Mouse (Mus musculus) gastrocnemius, adult 18-20 months (tissue): ENCODE measurements around the gene Bet1l. TPM values are rescaled to one million over a fixed set of nuclear protein-coding genes. Genes with fewer than 3 reads are reported as not detected.
A peak's percentile ranks its signal among the peaks of the same experiment; 100 is the strongest.
"Not testable (repeated sequence)": the region's sequence is repeated elsewhere in the genome, so short reads cannot be mapped to it uniquely, and the experiment has no call there.

Source experiments
- DNase-seq: peaks from one replicate; pipeline ENCODE4 v3.0.0; 2021; ENCODE audit warnings: low spot score
- long read RNA-seq, 2 experiments: library from polyadenylated mRNA; stranded (forward); transcript quantifications; one replicate each; pipeline ENCODE4 v2.0.0; 2021
- total RNA-seq, 2 experiments: library from RNA; stranded (reverse); gene quantifications; 2 replicates each; pipeline ENCODE4 v1.2.3; 2021

Bet1l gene
- total RNA-seq = 1 to 10 TPM; 5.0 to 6.1 TPM
- long read RNA-seq, experiment 1, transcript Bet1l-201 (4 exons, 2,268 nt) = major isoform, 16 of 18 reads
- long read RNA-seq, experiment 1, partial matches to known transcripts = 2 of 18 reads
- long read RNA-seq, experiment 1, other reads (novel, unspliced or antisense) = 0 of 18 reads
- long read RNA-seq, experiment 2, transcript Bet1l-201 (4 exons, 2,268 nt) = major isoform, 8 of 11 reads
- long read RNA-seq, experiment 2, partial matches to known transcripts = 0 of 11 reads
- long read RNA-seq, experiment 2, other reads (novel, unspliced or antisense) = 3 of 11 reads

- no peak for DNase-seq
These were observed at the start of gene Bet1l for GRCm38 (mm10) chr7:140857550-140858505. Gene Bet1l (minus strand): TSS chr7:140857577.

- no peak for DNase-seq
These were observed 49.8 kb upstream of the Bet1l start for GRCm38 (mm10) chr7:140907131-140907530.

GRCm38 (mm10) chr7:140905642-140906081 lies 48.3 kb upstream of the Bet1l start:
- no peak for DNase-seq

DNA sequence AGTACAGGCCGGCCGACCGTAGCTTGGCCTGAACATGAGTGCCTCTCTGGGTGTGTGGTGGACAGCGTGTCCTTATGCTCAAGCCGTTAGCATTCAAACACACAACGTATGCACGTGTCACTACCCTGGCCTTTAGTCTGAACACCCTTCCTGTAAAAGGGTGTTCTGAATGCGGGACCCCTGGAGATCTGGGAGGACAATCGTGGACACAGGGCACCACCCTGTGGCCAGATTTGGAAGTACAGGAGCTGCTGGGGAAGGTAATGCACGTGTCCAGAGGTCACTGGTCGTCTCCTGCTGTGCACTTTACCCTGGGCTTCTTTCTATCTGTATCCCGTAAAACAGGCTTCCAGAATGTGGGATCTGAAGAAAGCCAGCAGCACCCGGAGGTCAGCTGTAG lies 45.8 kb upstream of the Bet1l start:
- DNase-seq = peak; percentile 83

DNA sequence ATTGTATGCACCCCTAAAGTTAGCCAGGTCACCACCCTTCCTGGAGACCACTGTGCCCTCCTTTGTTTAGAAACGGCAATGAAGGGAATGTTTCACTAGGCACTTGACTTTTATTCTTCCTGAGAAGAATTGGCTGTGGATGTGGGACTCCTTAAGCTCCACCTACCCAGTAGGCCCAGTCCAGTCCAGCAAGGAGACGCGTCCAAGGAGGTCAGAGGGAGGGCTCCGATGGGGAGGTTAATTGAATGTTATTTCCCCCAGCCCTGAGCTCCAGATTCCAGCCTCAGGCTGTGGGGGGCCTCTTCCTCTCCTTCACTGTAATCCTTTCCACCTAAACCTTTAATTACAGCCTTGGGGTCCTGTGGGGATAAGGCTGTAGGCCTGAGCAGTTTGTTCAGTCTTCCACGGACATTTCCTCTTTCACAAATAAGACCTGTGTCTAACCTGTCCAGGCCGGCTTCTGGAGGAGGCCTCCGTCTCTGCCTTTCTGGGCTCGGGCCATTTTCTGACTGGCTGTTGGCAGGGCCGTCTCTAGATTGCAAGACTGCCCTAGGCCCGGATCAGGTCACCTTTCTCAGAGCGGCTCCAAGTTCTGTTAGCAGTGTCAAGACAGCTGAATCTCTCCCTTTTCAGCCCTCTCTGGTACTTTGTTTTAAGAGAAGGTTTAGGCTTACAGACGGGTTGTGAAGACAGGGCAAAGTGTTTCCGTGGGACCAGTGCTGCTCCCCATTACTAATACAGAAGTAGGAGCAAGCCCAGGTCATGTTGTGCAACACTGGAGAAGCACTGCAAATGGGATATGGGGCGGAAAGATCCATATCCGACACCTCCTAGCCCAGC lies 44.9 kb upstream of the Bet1l start:
- DNase-seq = peak; percentile 80

- peak; percentile 80 for DNase-seq
These were observed 42.8 kb upstream of the Bet1l start, which contains the start of gene Cox8b for GRCm38 (mm10) chr7:140900220-140900619. Gene Cox8b (minus strand): TSS chr7:140900446.

GRCm38 (mm10) chr7:140899121-140899520 lies 41.7 kb upstream of the Bet1l start:
- peak; percentile 15 for DNase-seq

- peak; percentile 7 for DNase-seq
These were observed 40.5 kb upstream of the Bet1l start for GRCm38 (mm10) chr7:140897863-140898262.

DNA sequence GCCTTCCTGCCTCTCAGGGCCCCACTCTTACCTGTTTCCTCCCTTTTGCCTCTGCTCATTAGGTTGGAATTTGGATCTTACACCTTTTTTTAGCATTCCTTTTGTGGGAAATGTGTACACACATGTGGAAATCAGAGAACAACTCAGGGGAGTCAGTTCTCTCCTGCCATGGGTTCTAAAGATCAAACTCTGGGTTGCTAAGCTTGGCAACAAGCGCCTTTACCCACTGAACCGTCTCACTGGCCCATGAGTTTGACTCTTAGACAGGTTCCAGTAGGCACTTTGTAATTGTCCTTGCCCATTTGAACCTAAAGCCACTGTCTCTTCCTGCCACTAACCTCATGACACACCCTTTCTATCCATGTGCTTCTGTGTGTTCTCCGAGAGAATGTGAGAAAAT lies 37.2 kb upstream of the Bet1l start:
- no peak for DNase-seq

DNA sequence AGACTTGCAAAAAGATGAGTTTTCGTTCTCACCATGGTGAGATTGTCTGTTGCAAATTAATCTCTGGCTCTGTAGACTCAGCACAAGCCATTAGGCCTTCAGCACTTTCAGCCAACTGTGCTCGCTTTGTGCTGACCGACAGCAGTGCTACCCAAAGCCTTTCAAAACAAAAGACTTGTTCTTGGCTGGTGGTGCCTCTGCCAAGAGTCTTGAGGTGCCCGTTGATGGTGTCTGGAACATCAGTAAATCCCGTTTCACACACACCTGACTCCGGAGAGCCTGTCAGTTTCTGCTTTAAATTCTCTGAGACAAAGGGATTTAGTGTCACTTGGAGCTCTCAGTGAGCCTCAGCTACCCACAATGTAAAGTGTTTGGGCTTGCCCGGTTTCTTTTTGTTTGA lies 36.7 kb upstream of the Bet1l start:
- no peak for DNase-seq

DNA sequence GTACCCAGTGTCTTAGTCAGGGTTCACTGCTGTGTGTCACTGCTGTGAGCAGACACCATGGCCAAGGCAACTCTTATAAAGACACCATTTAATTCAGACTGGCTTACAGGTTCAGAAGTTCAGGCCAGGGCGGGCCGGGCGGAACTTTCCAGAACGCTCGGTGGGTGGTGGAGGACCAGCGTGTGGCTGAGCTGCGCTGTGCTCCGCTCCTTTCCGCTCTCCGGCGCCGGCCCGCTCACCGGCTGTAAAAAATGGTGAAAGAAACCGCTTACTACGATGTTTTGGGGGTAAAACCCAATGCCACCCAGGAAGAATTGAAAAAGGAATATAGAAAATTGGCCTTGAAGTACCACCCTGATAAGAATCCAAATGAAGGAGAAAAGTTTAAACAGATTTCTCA lies 33.3 kb upstream of the Bet1l start:
- DNase-seq = not testable (repeated sequence)

GRCm38 (mm10) chr7:140882469-140882803 lies 25.1 kb upstream of the Bet1l start:
- DNase-seq = no peak

DNA sequence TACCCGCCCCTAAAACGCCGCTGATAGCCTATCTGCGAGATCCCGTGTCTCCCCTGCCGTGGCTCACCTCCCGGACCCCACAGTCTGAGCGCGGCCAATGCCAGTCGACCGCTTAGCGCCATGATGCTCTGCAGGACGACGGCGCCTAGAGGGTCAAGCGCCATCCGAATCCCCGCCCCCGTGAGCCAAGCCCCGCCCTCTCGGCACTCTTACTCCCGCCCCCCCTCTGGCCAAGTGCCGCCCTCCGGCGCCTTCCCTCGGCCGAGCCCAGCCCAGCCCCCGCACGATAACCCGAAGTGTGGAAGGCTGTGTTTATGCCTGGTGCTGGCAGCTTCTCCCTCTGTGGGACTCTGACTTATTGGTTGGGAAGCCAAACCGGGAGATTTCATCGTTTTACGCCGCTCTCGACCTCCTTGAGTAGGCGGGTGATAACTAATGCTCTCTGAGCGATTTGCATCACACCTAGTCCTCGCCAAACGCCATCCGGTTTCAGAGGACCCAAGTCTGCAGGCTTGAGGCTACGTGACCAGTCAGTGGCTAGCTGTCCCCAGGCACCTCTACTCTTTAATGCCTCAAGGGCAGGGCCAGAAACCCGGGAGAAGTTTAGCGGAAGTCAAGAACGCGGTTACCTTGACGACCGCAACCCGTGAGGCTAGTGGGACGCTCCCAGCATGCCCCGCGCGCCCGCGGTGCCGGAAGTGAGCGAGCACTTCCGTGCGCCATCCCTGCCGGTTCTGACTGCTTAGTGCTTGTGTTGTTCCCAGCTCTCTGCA lies 24.5 kb upstream of the Bet1l start, which contains the start of the genes Psmd13 and Sirt3:
Gene Psmd13, plus strand, starts transcription at position 273 of the 773 bp plus-strand sequence.
Gene Sirt3, minus strand, starts transcription at position 614 of the 773 bp plus-strand sequence.
- peak; percentile 93 for DNase-seq

- DNase-seq = no peak
These were observed 23.6 kb upstream of the Bet1l start for GRCm38 (mm10) chr7:140880865-140881515.

- DNase-seq = no peak
These were observed 23.0 kb upstream of the Bet1l start for GRCm38 (mm10) chr7:140880419-140880818.

- DNase-seq = no peak
These were observed 22.0 kb upstream of the Bet1l start for GRCm38 (mm10) chr7:140879355-140879754.

- no peak for DNase-seq
These were observed 20.0 kb upstream of the Bet1l start for GRCm38 (mm10) chr7:140877364-140877763.

GRCm38 (mm10) chr7:140874224-140874623 lies 16.8 kb upstream of the Bet1l start:
- no peak for DNase-seq

DNA sequence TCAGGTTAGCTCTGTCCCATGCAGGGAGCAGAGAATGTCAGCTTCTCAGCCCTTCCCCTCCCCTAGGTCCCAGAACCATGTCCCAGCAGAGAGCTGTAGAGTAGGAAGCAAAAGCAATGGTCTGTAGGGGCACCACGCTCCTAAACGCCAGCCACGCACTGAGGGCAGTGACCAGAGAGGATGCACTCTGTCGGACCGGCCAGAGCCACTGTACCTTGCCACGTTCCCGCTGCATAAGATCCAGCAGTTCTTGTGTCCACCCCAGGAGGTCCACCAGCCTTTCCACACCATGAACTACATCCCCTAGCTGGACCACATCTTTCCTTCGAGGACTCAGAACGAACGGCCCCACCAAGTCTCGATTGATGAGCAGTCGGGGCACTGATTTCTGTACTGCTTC lies 7.4 kb upstream of the Bet1l start:
- no peak for DNase-seq

- DNase-seq = no peak
These were observed 3.4 kb upstream of the Bet1l start for GRCm38 (mm10) chr7:140860728-140861127.
